Mouse (Mus musculus): ENCODE measurements around the gene Col18a1.

The Col18a1 gene

GRCm38 (mm10) chr10:77016499-77016898 lies 149.8 kb downstream of the Col18a1 start:
- no peak for DNase-seq (ENCODE audit: low read depth, low spot score)

- DNase-seq (ENCODE audit: low read depth, low spot score), result no peak
Observed at GRCm38 (mm10) chr10:77016080-77016479, 150.3 kb downstream of the Col18a1 start.

DNA sequence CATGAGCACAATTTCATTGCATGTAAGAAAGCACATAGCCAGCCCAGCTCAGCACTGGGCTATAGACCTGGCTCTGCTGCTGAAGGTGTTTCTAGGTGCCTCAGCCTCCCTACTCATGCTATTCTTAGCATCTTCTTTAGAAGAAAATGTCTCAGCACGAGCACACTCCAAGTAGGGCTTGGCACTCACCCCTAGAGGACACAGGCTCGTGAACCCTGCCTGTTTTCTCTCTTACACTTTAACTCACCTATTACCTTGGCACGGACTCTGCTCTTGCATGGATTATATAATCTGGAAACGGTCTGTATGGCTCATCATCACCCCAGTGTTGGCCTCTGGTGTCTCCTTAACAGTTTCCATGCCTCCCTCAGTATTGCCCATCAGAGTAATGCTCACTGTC lies 154.7 kb downstream of the Col18a1 start:
- no peak for DNase-seq (ENCODE audit: low read depth, low spot score)

DNA sequence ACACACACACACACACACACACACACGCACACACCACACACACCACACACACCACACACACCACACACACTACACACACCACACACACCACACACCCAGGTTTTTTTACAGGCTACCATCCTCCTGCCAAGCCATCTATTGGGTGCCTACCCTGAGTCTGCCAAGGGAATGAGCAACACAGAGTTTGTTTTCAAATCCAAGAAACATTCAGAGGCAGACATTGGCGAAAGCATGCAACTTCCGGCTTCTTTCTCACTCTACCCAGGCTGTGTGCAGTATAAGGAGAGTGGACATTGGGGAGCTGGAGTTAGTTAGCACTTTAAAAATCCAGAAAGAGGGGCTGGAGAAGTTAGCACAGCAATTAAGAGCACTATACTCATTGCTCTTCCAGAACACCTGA lies 157.7 kb downstream of the Col18a1 start:
- DNase-seq (ENCODE audit: low read depth, low spot score), result no peak

DNA sequence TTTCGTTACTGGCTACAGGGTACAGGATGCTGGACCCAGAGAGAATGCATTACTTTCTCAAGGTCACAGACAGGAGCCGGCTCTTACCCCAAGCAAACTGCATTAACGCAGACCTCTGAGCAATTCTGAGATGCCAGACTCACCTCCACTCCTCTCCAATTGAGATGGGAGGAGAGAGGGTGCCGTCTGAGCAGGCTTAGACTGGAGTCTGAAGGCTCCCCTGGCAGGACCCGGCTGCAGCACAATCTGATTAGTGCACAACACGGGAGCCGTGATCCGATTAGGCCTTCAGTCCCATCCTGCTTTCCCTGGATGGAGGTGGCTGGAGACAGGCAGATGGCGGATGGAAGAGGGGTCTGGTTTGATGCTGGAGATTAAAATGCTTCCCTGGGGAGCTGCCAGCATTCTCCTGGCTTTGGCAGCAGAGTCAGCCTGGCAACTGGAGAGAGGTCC lies 158.2 kb downstream of the Col18a1 start:
- DNase-seq (ENCODE audit: low read depth, low spot score), result peak; percentile 93

GRCm38 (mm10) chr10:77007433-77008108 lies 158.8 kb downstream of the Col18a1 start:
- no peak for DNase-seq (ENCODE audit: low read depth, low spot score)

GRCm38 (mm10) chr10:77004936-77005335 lies 161.4 kb downstream of the Col18a1 start:
- no peak for DNase-seq (ENCODE audit: low read depth, low spot score)
